Mouse (Mus musculus): ENCODE measurements around the gene Pibf1.
A peak's percentile ranks its signal among the peaks of the same experiment; 100 is the strongest.

Pibf1 gene

DNA sequence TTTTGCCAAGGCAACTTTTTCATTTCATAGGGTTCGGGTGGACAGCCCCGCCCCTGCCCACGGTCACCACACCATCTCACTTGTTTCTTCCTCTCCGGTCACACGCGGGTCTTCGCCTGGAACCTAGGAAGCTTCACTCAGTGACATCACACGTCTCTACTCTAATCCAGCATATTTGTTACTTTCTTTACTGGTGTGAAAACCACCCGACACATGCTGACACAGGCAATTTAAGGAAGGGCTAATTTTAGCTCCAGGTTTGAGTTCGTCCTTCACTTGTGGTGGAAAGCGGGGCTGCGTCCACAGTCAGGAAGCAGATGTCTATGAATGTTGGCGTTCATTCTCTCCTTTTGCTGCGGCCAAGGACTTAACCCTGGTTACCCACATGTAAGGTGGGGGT, 166.6 kb downstream of the Pibf1 start:
- no peak for DNase-seq (ENCODE audit: low spot score in 2 of 2)

DNA sequence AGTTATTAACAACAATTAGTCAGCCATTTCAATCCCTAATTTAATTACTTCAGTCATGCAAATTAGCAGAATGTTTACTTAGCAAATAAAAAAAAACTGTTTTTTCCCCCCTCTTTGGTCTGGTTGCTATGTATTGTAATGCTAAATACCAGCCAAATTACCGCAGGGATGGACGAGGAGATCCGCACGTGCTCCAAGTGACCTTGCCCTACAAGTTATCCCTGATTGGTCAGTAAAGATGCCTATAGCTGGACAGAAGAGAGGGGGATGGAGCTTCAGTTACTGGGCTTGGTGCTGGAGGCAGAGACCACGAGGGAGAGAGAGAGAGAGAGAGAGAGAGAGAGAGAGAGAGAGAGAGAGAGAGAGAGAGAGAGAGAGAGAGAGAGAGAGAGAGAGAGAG, 167.5 kb downstream of the Pibf1 start:
- no peak for DNase-seq (ENCODE audit: low spot score in 2 of 2)

DNA sequence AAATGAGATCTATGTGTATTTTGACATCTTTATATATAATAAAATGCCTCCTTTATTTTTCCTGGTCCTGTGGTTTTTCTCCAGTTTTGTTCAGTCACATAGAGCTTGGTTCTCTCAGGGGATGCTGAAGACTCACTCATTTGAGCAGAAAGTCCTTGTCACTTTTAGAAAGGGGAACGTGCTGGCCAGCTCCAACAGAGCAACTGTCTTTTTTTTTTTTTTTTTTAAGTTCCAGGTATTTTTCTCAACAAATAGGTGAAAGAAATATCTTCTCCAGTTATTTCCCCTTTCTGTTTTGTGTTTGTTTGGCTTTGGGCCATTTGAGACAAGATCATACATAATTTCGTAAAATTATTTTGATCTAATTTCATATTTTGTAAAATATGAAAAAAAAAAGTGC, 174.8 kb downstream of the Pibf1 start:
- no peak for DNase-seq (ENCODE audit: low spot score in 2 of 2)

DNA sequence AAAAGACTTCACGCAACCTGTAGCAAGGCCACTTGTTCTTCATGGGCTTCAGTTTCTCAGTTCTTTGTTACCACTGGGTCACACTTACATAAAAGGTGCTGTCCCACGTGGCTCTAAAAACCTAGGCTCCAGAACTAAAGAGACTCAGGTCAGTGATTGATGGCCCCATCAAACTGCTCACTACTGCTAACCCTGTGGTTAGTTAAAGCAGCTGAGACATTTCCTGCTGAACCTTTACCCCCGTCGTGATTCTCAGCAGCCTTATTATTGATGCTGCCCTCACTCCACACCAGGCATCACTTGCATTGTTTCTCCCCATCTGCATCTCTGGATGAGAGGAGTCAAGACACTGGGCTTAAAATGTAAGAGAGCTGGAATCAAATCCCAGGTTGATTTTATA, 176.6 kb downstream of the Pibf1 start:
- DNase-seq (ENCODE audit: low spot score in 2 of 2): no peak

- no peak for DNase-seq (ENCODE audit: low spot score in 2 of 2)
These were observed 179.1 kb downstream of the Pibf1 start for GRCm38 (mm10) chr14:99278312-99278711.

- DNase-seq (ENCODE audit: low spot score in 2 of 2): no peak
These were observed 179.7 kb downstream of the Pibf1 start for GRCm38 (mm10) chr14:99278763-99279486.

GRCm38 (mm10) chr14:99280399-99280798, 181.2 kb downstream of the Pibf1 start:
- DNase-seq (ENCODE audit: low spot score in 2 of 2): no peak

DNA sequence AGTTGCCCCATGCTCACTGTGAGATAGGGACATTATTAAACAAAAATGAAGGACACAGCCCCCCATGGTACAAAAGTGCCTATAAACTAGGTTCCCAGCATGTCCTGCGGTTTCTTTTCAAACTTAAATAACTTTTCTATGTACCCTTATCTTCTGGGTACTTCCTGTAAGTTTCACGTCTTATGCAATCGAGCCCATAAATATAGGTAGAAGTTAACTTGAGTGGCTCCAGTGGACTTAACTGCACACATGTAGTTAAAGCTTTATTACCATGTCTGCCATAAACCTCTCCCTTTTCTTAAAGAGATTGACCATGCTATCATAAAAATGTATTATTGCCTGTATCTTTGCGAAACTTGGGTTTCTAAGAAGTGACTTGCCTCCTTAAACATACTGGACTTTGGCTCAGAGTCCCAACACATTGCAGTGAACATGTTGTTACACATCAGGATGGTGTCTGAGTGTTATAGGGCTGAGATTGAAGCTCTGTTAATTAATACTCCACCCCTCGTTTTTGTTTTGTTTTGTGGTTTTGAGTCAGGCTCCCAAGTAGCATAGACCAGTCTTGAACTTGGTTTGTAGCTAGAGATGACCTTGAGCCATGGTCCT, 181.7 kb downstream of the Pibf1 start:
- no peak for DNase-seq (ENCODE audit: low spot score in 2 of 2)

GRCm38 (mm10) chr14:99285486-99285885, 186.3 kb downstream of the Pibf1 start:
- no peak for DNase-seq (ENCODE audit: low spot score in 2 of 2)

- DNase-seq (ENCODE audit: low spot score in 2 of 2): no peak
These were observed 193.0 kb downstream of the Pibf1 start for GRCm38 (mm10) chr14:99292176-99292575.

- DNase-seq (ENCODE audit: low spot score in 2 of 2): no peak
These were observed 195.2 kb downstream of the Pibf1 start for GRCm38 (mm10) chr14:99294424-99294823.

- DNase-seq (ENCODE audit: low spot score in 2 of 2): no peak
These were observed 196.6 kb downstream of the Pibf1 start for GRCm38 (mm10) chr14:99295606-99296341.

DNA sequence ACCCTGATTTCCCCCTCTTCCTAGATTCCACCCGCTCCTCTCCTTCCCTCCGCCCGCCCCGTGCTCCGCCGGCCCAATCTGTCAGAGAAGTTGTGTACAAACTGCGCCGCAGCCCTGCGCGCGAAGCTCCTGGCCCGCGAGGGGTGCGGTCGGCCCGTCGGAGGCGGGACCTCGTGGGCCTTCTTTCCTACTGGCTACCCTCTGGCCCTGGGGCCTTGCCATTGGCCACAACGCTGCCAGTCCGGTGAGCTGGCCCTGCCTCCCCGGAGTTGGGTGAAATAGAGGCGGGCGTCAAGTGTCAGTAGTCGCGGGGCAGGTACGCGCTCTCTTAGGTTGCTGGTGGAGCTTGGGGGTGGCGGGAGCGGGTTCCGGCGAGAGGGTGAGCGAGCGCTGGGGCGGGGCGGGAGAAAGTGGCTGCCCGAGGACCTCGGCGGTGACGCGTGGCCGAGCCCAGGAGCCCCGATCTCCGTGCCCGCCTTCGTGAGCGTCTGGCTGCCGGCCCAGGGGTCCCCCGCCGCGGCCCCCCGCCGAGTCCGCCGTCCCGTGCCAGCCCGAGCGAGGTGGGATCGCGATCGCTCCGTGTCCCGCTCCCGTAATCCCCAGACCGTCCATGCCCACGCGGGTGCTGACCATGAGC, 199.3 kb downstream of the Pibf1 start, which contains the start of gene Klf5:
TSS of gene Klf5 (plus strand) at position 307 of the 637 bp plus-strand sequence.
- peak; percentile 74 to 88 for DNase-seq (ENCODE audit: low spot score in 2 of 2)

- peak; percentile 27 to 43 for DNase-seq (ENCODE audit: low spot score in 2 of 2)
These were observed 199.8 kb downstream of the Pibf1 start for GRCm38 (mm10) chr14:99299022-99299481.

- DNase-seq (ENCODE audit: low spot score in 2 of 2): peak in 1 of 2 experiments; percentile 14
These were observed 200.5 kb downstream of the Pibf1 start for GRCm38 (mm10) chr14:99299701-99300191.

GRCm38 (mm10) chr14:99301472-99301871, 202.2 kb downstream of the Pibf1 start:
- no peak for DNase-seq (ENCODE audit: low spot score in 2 of 2)

All from frontal cortex, postnatal 25 days (tissue).